Mouse (Mus musculus) hematopoietic multipotent progenitor cell, adult 10-12 weeks (in vitro differentiated cells): ENCODE data around the gene Uri1. TPM values are rescaled to one million over a fixed set of nuclear protein-coding genes. Genes with fewer than 3 reads are reported as not detected.

ENCODE experiments used
- polyA plus RNA-seq: library from polyadenylated mRNA; stranded (reverse); fragments of >175 nt; gene quantifications from 2 replicates; pipeline ENCODE4 v1.2.3, GENCODE M21; 2012; ENCODE audit warnings: low replicate concordance

Gene Uri1
- polyA plus RNA-seq = 15.8 and 24.6 TPM in 2 replicates

DNA sequence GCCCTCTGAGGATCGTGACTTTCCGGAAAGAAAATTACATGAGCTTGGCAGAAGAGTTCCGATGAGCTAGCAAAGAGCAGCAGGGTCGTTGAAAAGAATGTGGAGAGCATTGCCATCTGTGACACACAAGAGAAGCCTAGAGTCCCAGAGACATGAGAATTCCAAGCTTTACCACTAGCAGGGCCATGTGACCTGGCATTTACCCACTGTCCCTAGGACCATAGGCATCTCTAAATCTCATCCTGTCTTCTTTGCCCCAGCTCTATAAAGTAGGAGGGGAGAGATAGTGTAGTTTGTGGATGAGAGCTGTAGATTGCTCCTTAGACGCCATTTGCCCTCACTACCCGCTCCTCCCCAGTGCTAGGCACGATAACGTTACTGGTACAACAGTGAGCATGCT is at the start of gene Uri1:
Gene Uri1 (minus strand): TSS at position 101 of the 400 bp plus-strand sequence.

Other genes starting within 250 kb of the Uri1 start
- gene Zfp536, start 249.9 kb downstream of the Uri1 start, polyA plus RNA-seq = 0.18 and 0.42 TPM in 2 replicates
- gene Ccne1, start 84.0 kb upstream of the Uri1 start, polyA plus RNA-seq = 9.9 and 12.2 TPM in 2 replicates
- 13.6 and 23.0 TPM in 2 replicates for gene 1600014C10Rik, start 159.7 kb upstream of the Uri1 start, polyA plus RNA-seq
- 0.35 and 0.71 TPM in 2 replicates for gene Plekhf1, start 204.5 kb upstream of the Uri1 start, polyA plus RNA-seq
- 1.0 and 4.3 TPM in 2 replicates for gene Pop4, start 247.9 kb upstream of the Uri1 start, polyA plus RNA-seq